Mouse (Mus musculus): ENCODE data around the gene Was.

- TF ChIP-seq POLR2A (IDR thresholded peaks at IDR 0.05; ENCODE audit: low read depth, low read length) (no peak), CTCF (IDR thresholded peaks at IDR 0.05; ENCODE audit: borderline replicate concordance, insufficient read depth, low read length) (no peak)
Measured at GRCm38 (mm10) chrX:8101017-8101416, 10.7 kb upstream of the Was start.
